Mouse (Mus musculus) cortical plate, adult 2 months (tissue): ENCODE measurements at regions not wholly inside any gene's neighbourhood (a gene's known extent, or its start where the extent isn't known, plus 50 kb on each side); places are given as distances from the start of the nearest gene placed in this dataset.

ENCODE experiments used
- CTCF ChIP-seq: fragments of 200-500 bp; IDR thresholded peaks from 2 replicates; pipeline ENCODE4 v1.5.1; 2011; ENCODE audit warnings: mild to moderate bottlenecking, control low read depth, low read length; ENCODE audit not compliant: insufficient read depth; ENCODE audit errors: extremely low read depth
- POLR2A ChIP-seq: fragments of 200-500 bp; IDR thresholded peaks from 2 replicates; pipeline ENCODE4 v1.6.1; 2011; ENCODE audit warnings: mild to moderate bottlenecking, low read length, control low read depth; ENCODE audit not compliant: insufficient read depth; ENCODE audit errors: extremely low read depth

DNA sequence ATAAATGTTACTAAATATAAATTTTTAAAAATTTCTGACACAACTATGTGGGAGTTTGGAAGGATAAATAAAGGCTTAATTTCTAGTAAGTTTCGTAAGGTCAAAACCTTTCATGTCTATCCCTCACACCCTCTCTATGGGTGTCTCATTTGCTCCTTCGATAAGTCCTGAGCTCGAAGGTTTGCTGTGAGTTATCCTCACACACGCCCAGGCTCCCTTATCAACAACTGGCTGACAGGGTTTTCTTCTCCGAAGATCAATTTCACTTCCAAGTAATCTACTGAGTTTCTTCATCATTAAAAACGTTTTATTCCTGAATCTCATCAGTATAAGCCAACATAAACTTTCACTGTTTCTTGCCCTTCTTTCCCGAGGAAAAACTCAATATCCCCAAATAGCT is 416.0 kb upstream of the Nudt12 start:
- no peak for TF ChIP-seq CTCF
- no peak for TF ChIP-seq POLR2A
